Mouse (Mus musculus): ENCODE results near the gene Kifc5b. TPM values are rescaled to one million over a fixed set of nuclear protein-coding genes. Genes with fewer than 3 reads are reported as not detected.

Kifc5b gene
- total RNA-seq, 2 experiments from 2014 or later = 9.1 to 15.6 TPM

- no peak for ATAC-seq (replicated peaks; ENCODE audit: low FRiP score, low TSS enrichment, poor library complexity, severe bottlenecking)
Observed at GRCm38 (mm10) chr17:26941841-26942570, 25.1 kb downstream of the Kifc5b start.

- no peak for ATAC-seq (replicated peaks; ENCODE audit: low FRiP score, low TSS enrichment, poor library complexity, severe bottlenecking)
Observed at GRCm38 (mm10) chr17:26945824-26946495, 29.1 kb downstream of the Kifc5b start.

GRCm38 (mm10) chr17:26946567-26946966 is 29.7 kb downstream of the Kifc5b start:
- 0 out of 2 replicates have a peak, but pooled peaks have one; percentile 28 for ATAC-seq (replicated peaks; ENCODE audit: low FRiP score, low TSS enrichment, poor library complexity, severe bottlenecking)

- no peak for ATAC-seq (replicated peaks; ENCODE audit: low FRiP score, low TSS enrichment, poor library complexity, severe bottlenecking)
Observed at GRCm38 (mm10) chr17:26947231-26948100, 30.6 kb downstream of the Kifc5b start.

GRCm38 (mm10) chr17:26948316-26949050 is 31.6 kb downstream of the Kifc5b start:
- ATAC-seq (replicated peaks; ENCODE audit: low FRiP score, low TSS enrichment, poor library complexity, severe bottlenecking) = no peak

GRCm38 (mm10) chr17:26949051-26949577 is 32.2 kb downstream of the Kifc5b start:
- peak; percentile 53 for ATAC-seq (replicated peaks; ENCODE audit: low FRiP score, low TSS enrichment, poor library complexity, severe bottlenecking)

GRCm38 (mm10) chr17:26949866-26950265 is 33.0 kb downstream of the Kifc5b start:
- no peak for ATAC-seq (replicated peaks; ENCODE audit: low FRiP score, low TSS enrichment, poor library complexity, severe bottlenecking)

GRCm38 (mm10) chr17:26950560-26951288 is 33.8 kb downstream of the Kifc5b start:
- ATAC-seq (replicated peaks; ENCODE audit: low FRiP score, low TSS enrichment, poor library complexity, severe bottlenecking) = no peak

GRCm38 (mm10) chr17:26951406-26951805 is 34.5 kb downstream of the Kifc5b start:
- ATAC-seq (replicated peaks; ENCODE audit: low FRiP score, low TSS enrichment, poor library complexity, severe bottlenecking) = no peak

GRCm38 (mm10) chr17:26951952-26952877 is 35.3 kb downstream of the Kifc5b start:
- ATAC-seq (replicated peaks; ENCODE audit: low FRiP score, low TSS enrichment, poor library complexity, severe bottlenecking) = no peak

- ATAC-seq (replicated peaks; ENCODE audit: low FRiP score, low TSS enrichment, poor library complexity, severe bottlenecking) = no peak
Observed at GRCm38 (mm10) chr17:26953201-26953600, 36.3 kb downstream of the Kifc5b start.

GRCm38 (mm10) chr17:26953726-26954125 is 36.8 kb downstream of the Kifc5b start:
- ATAC-seq (replicated peaks; ENCODE audit: low FRiP score, low TSS enrichment, poor library complexity, severe bottlenecking) = no peak

- no peak for ATAC-seq (replicated peaks; ENCODE audit: low FRiP score, low TSS enrichment, poor library complexity, severe bottlenecking)
Observed at GRCm38 (mm10) chr17:26956309-26956708, 39.4 kb downstream of the Kifc5b start.

GRCm38 (mm10) chr17:26956895-26957294 is 40.0 kb downstream of the Kifc5b start:
- ATAC-seq (replicated peaks; ENCODE audit: low FRiP score, low TSS enrichment, poor library complexity, severe bottlenecking) = peak; percentile 81

- no peak for ATAC-seq (replicated peaks; ENCODE audit: low FRiP score, low TSS enrichment, poor library complexity, severe bottlenecking)
Observed at GRCm38 (mm10) chr17:26957872-26958271, 41.0 kb downstream of the Kifc5b start.

- no peak for ATAC-seq (replicated peaks; ENCODE audit: low FRiP score, low TSS enrichment, poor library complexity, severe bottlenecking)
Observed at GRCm38 (mm10) chr17:26958880-26959279, 42.0 kb downstream of the Kifc5b start.

- ATAC-seq (replicated peaks; ENCODE audit: low FRiP score, low TSS enrichment, poor library complexity, severe bottlenecking) = no peak
Observed at GRCm38 (mm10) chr17:26959815-26960214, 42.9 kb downstream of the Kifc5b start.

Data from megakaryocyte-erythroid progenitor cell, adult 5-6 weeks (primary cell).